Mouse (Mus musculus): ENCODE data around the gene Mill2.

DNA sequence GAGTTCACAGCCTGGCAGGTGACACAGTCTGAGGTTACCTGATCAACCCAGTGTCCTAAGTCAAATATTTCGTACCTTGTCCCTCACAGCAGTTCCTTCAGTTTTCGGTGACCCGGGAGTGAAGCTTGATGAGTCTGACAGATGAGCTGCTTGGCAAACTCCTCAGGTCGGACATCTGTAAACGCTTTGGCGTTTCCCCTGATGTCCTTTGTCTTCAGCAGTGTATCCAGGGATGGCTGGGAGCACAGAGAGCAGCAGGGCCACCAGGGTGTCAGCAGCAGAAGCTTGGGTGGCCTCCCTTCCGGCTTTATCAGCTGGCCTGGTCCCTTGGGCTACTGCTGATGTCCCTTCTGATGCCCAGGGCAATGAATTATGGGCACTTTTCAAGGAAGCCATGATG is 38.9 kb downstream of the Mill2 start:
- TF ChIP-seq EP300 (IDR thresholded peaks at IDR 0.05; ENCODE audit: insufficient read depth, low read depth, low read length) (no peak), CTCF (IDR thresholded peaks at IDR 0.05; ENCODE audit: low read depth, low read length) (no peak)
